ENCODE assay signal across 26 mouse cellular contexts in genomic region chr1:22466597-22466996, GRCm38 (mm10).
A peak's percentile ranks its signal among the peaks of the same experiment; 100 is the strongest.
DNase-seq lines count a peak whose midpoint lies in the region; ATAC-seq and TF ChIP-seq lines count a peak whose summit lies in the region.
"Had no signal": no experiment of that assay in that cellular context is flagged by ENCODE, and none has a peak within 500 bp of the region (broad histone marks: within the 10 kb centered on the region; RNA-seq: fewer than 3 reads in every experiment).

No protein-coding gene starts in this region.

- no peak for TF ChIP-seq CTCF in lung, postnatal 0 days (IDR thresholded peaks at IDR 0.05)
- TF ChIP-seq CTCF in kidney, adult 2 months (conservative IDR thresholded peaks at IDR 0.05; ENCODE audit: insufficient read depth, insufficient read length, low read depth, low read length): no peak

- ATAC-seq in lung, postnatal 0 days: no peak
- ATAC-seq in frontal cortex, adult (ENCODE audit: low TSS enrichment): no peak
- ATAC-seq: forebrain, embryonic 14.5 days; forebrain, postnatal 0 days; hindbrain, postnatal 0 days; inflammation-experienced regulatory T-cells, adult 6 months; intestine, embryonic 16.5 days; Patski had no signal

- DNase-seq in lung, postnatal 0 days (ENCODE audit: low spot score): peak; percentile 5
- no peak for DNase-seq in lung, adult 18-20 months
- DNase-seq in ES-E14 (ENCODE audit: low read depth, low spot score) (peak; percentile 90), WW6 (ENCODE audit: low read depth, low spot score) (peak; percentile 50)
- peak; percentile 93 for DNase-seq in gonadal fat pad, adult 2 months (ENCODE audit: low read depth)
- no peak for DNase-seq in kidney, adult 2 months
- no peak for DNase-seq in urinary bladder, postnatal 36 days (ENCODE audit: low spot score in 2 of 2)
- DNase-seq: adrenal gland, postnatal 10 days; cerebellum, adult 11 months; cerebellum, adult 2 months; cerebellum, postnatal 10 days; cerebellum, postnatal 36 days; forebrain, postnatal 0 days; gastrocnemius, postnatal 25 days; heart, adult 2 months; heart, postnatal 14 days; heart, postnatal 4 days had no signal

- H3K4me2 ChIP-seq in lung, postnatal 0 days (replicated peaks; ENCODE audit: low read depth, low read length): no peak overlapping the region
- H3K4me2 ChIP-seq: heart, embryonic 13.5 days; hindbrain, embryonic 14.5 days had no signal

- H3K9me3 ChIP-seq in lung, postnatal 0 days (ENCODE audit: low read length): no peaks in the 10 kb centered on the region
- no peaks in the 10 kb centered on the region for H3K9me3 ChIP-seq in ES-E14 (ENCODE audit: control insufficient read depth, insufficient read depth, low read depth, low read length)
- H3K9me3 ChIP-seq: heart, embryonic 10.5 days; heart, embryonic 13.5 days had no signal

- TF ChIP-seq EP300 in lung, postnatal 0 days (IDR thresholded peaks at IDR 0.05): no peak

- no peak overlapping the region for H3K27ac ChIP-seq in lung, postnatal 0 days (ENCODE audit: low read length)
- peak overlapping the region; percentile 22; the same call in 1 of the 2 replicates for H3K27ac ChIP-seq in ES-E14 (ENCODE audit: insufficient read depth, low read depth, low read length, poor library complexity, severe bottlenecking)
- no peak overlapping the region for H3K27ac ChIP-seq in kidney, adult 2 months (ENCODE audit: insufficient read depth, low read depth, low read length)
- H3K27ac ChIP-seq: heart, adult 2 months; heart, embryonic 10.5 days; heart, embryonic 13.5 days; hindbrain, embryonic 14.5 days; hindbrain, postnatal 0 days had no signal

- no peak overlapping the region for H3K4me3 ChIP-seq in lung, postnatal 0 days (ENCODE audit: low read depth, low read length)
- no peak overlapping the region for H3K4me3 ChIP-seq in ES-E14 (ENCODE audit: insufficient read depth in 1 of 2, low read depth in 1 of 2, low read length in 2 of 2, poor library complexity in 1 of 2, severe bottlenecking in 1 of 2)
- H3K4me3 ChIP-seq in kidney, adult 2 months (ENCODE audit: insufficient read depth, low read depth, low read length): no peak overlapping the region
- H3K4me3 ChIP-seq: heart, adult 2 months; heart, embryonic 10.5 days; heart, embryonic 13.5 days had no signal

- WGBS in lung, postnatal 0 days: 40% methylated on average over 2 of the region's 2 CpGs
- 27% methylated on average over 2 of the region's 2 CpGs for WGBS in kidney, adult 2 months

- H3K9ac ChIP-seq in lung, postnatal 0 days (replicated peaks; ENCODE audit: low read depth): no peak overlapping the region
- no peak overlapping the region for H3K9ac ChIP-seq in ES-E14 (ENCODE audit: insufficient read depth, low read depth, low read length, poor library complexity, severe bottlenecking)
- H3K9ac ChIP-seq: forebrain, postnatal 0 days; heart, embryonic 13.5 days; hindbrain, embryonic 14.5 days had no signal

- in situ Hi-C loops in ES-E14 (cut with MboI; ENCODE audit: low sequenced_read_pairs in 2 of 2, unreplicated experiment in 2 of 2): no loop called here

- H3K27me3 ChIP-seq in lung, postnatal 0 days (replicated peaks; ENCODE audit: insufficient read depth, low read length): no peaks in the 10 kb centered on the region
- no peaks in the 10 kb centered on the region for H3K27me3 ChIP-seq in kidney, adult 2 months (replicated peaks; ENCODE audit: control insufficient read depth, insufficient read depth, low read length)
- H3K27me3 ChIP-seq: heart, embryonic 13.5 days; Patski had no signal

- no peaks in the 10 kb centered on the region for H3K4me1 ChIP-seq in lung, postnatal 0 days (ENCODE audit: insufficient read depth, low read depth, low read length)
- H3K4me1 ChIP-seq in ES-E14 (ENCODE audit: control insufficient read depth in 2 of 2, insufficient read depth in 2 of 2, low read length in 2 of 2, poor library complexity in 1 of 2): peaks cover 3 to 7% of the 10 kb centered on the region in 2 experiments; a peak in 2 of 4 replicates
- H3K4me1 ChIP-seq in kidney, adult 2 months (ENCODE audit: control insufficient read depth, insufficient read depth, low read length): no peaks in the 10 kb centered on the region
- H3K4me1 ChIP-seq: heart, embryonic 10.5 days; heart, embryonic 13.5 days had no signal

- no peak for TF ChIP-seq POLR2A in kidney, adult 2 months (IDR thresholded peaks at IDR 0.05; ENCODE audit: low read depth, low read length)

- H3K36me3 ChIP-seq in lung, postnatal 0 days (ENCODE audit: insufficient read depth, low read length): no peaks in the 10 kb centered on the region
- H3K36me3 ChIP-seq in ES-E14 (ENCODE audit: control insufficient read depth, insufficient read depth, low read length, poor library complexity, severe bottlenecking): no peaks in the 10 kb centered on the region
- H3K36me3 ChIP-seq in kidney, adult 2 months (ENCODE audit: control insufficient read depth, insufficient read depth, low read length): no peaks in the 10 kb centered on the region
- H3K36me3 ChIP-seq: heart, embryonic 10.5 days; heart, embryonic 13.5 days had no signal

TF ChIP-seq in ES-E14, 5 proteins besides CTCF, POLR2A, EP300 and RAD21:
- TF ChIP-seq ZC3H11A (IDR thresholded peaks at IDR 0.05; ENCODE audit: borderline replicate concordance, low read depth, low read length): no peak
- TF ChIP-seq CHD2 (IDR thresholded peaks at IDR 0.05; ENCODE audit: low read depth, low read length): peak; percentile 75
- TF ChIP-seq ZNF384 (IDR thresholded peaks at IDR 0.05; ENCODE audit: low read depth, low read length): no peak

Comparison
In these comparisons a context has a peak if more than half of its experiments do, and no peak if none do; other contexts are left out.
1. DNase-seq: peak in lung, postnatal 0 days (single experiment), ES-E14 (single experiment), WW6 (single experiment) and gonadal fat pad, adult 2 months (single experiment); none in lung, adult 18-20 months (0 of 2), kidney, adult 2 months (single experiment) and urinary bladder, postnatal 36 days (0 of 2).